Mouse (Mus musculus) c-Kit-positive CD71-positive TER-119-negative erythroid progenitor cells, embryonic 14.5 days (primary cell): ENCODE results near the gene Prkag1.

Experiments
- DNase-seq: peaks from one replicate; pipeline ENCODE4 v3.0.0-alpha.2; 2013; ENCODE audit warnings: low read depth

Gene Prkag1

DNA sequence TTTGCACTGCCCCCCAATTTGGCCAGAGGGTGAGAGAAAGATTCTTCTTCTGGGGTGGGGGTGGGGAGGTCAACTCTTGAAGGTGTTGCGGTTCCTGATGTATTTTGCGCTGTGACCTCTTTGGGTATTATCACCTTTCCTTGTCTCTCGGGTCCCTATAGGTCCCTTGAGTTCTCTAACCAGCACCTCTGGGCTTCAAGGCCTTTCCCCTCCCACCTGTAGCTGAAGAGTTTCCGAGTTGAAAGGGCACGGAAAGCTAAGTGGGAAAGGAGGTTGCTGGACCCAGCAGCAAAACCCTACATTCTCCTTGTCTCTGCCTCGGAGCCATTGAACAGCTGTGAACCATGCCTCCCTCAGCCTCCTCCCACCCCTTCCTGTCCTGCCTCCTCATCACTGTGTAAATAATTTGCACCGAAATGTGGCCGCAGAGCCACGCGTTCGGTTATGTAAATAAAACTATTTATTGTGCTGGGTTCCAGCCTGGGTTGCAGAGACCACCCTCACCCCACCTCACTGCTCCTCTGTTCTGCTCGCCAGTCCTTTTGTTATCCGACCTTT lies 38.1 kb downstream of the Prkag1 start:
- DNase-seq = no peak

DNA sequence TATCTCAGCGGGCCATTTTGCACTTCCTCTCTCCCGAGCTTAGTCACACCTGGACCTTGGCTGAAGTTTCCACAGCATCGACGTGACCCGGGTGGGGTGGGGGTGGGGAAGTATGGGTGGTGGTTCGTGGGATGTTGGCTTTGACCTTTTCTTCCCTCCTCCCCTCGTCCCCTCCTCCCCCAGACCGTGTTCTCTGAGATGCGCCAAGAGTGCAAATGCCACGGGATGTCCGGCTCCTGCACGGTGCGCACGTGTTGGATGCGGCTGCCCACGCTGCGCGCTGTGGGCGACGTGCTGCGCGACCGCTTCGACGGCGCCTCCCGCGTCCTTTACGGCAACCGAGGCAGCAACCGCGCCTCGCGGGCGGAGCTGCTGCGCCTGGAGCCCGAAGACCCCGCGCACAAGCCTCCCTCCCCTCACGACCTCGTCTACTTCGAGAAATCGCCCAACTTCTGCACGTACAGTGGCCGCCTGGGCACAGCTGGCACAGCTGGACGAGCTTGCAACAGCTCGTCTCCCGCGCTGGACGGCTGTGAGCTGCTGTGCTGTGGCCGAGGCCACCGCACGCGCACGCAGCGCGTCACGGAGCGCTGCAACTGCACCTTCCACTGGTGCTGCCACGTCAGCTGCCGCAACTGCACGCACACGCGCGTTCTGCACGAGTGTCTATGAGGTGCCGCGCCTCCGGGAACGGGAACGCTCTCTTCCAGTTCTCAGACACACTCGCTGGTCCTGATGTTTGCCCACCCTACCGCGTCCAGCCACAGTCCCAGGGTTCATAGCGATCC lies 38.9 kb downstream of the Prkag1 start:
- DNase-seq = no peak

DNA sequence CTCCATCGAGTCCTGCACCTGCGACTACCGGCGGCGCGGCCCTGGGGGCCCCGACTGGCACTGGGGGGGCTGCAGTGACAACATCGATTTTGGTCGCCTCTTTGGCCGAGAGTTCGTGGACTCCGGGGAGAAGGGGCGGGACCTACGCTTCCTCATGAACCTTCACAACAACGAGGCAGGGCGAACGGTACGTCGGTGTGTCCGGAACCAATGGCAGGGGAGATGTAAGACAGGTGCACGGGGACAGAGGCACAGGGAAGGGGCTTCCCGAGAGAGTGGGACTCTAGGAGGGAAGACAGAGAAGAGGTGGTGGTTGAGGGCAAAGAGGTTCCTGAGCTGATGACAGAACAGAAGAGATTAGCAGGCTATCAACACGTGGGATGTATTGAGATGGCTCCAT lies 39.5 kb downstream of the Prkag1 start:
- no peak for DNase-seq

DNA sequence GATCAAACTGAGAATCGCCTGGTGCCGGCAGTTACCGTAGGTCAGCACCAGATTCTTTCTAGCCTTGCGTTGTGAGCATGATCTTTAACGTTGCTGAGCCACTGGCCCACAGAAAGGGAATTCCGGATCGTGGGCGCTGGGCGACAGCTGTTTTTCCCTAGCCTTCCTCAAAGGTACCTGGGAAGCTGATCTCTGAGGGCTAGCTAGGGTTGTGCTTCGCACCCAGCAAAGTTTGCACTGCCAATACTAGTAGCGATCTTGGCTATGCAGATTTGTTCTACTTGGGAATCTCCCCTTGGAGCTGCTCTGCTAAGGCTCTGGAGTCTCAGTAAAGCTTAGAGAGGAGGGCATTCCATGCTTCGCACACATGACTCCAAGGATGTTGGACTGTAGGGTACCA lies 40.1 kb downstream of the Prkag1 start:
- DNase-seq = no peak

DNA sequence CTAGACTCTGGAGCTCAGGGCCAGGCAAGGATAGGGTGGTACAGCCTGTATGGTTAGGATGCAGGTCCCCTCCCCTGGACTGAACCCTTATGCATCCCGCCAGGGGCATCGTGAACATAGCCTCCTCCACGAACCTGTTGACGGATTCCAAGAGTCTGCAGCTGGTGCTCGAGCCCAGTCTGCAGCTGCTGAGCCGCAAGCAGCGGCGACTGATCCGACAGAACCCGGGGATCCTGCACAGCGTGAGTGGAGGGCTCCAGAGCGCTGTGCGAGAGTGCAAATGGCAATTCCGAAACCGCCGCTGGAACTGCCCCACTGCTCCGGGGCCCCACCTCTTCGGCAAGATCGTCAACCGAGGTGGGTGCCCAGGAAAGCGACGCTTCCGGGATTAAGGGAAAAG lies 40.6 kb downstream of the Prkag1 start:
- no peak for DNase-seq

DNA sequence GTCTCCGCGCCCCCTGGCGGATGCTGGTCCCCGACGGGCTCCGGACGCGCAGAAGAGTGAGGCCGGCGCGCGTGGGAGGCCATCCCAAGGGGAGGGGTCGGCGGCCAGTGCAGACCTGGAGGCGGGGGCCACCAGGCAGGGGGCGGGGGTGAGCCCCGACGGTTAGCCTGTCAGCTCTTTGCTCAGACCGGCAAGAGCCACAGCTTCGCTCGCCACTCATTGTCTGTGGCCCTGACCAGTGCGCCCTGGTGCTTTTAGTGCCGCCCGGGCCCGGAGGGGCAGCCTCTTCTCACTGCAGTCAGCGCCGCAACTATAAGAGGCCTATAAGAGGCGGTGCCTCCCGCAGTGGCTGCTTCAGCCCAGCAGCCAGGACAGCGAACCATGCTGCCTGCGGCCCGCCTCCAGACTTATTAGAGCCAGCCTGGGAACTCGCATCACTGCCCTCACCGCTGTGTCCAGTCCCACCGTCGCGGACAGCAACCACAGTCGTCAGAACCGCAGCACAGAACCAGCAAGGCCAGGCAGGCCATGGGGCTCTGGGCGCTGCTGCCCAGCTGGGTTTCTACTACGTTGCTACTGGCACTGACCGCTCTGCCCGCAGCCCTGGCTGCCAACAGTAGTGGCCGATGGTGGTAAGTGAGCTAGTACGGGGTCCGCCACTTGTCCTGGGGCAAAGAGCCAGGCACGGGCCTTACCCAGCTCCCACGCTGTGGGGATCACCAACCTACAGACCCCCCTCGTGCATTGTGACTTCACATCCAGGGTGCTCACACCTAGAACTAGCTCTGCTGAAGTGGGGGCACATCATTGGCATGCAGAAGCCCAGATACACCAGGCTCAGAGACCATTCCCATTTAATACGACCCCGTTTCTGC lies 41.4 kb downstream of the Prkag1 start, which contains the start of gene Wnt1:
Wnt1 (plus strand) TSS at position 197 of the 875 bp plus-strand sequence.
- no peak for DNase-seq

DNA sequence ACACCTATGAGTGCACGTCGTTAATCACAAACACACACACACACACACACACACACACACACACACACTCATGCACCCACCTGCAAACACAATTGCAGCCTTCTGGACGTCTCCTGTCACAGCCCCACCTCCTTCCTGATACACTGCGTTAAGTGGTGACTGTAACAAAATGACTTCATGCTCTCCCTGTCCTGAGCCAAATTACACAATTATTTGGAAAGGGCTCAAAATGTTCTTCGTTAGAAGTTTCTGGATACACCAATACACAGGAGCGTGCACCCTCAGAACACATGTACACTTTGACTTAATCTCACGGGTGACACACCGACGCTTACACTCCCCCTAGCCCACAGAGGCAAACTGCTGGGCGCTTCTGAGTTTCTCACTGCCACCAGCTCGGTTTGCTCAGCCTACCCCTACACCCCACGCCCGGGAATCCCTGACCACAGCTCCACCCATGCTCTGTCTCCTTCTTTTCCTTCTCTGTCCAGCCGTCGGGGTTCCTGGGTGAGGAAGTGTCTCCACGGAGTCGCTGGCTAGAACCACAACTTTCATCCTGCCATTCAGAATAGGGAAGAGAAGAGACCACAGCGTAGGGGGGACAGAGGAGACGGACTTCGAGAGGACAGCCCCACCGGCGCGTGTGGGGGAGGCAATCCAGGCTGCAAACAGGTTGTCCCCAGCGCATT lies 42.2 kb downstream of the Prkag1 start:
- no peak for DNase-seq

DNA sequence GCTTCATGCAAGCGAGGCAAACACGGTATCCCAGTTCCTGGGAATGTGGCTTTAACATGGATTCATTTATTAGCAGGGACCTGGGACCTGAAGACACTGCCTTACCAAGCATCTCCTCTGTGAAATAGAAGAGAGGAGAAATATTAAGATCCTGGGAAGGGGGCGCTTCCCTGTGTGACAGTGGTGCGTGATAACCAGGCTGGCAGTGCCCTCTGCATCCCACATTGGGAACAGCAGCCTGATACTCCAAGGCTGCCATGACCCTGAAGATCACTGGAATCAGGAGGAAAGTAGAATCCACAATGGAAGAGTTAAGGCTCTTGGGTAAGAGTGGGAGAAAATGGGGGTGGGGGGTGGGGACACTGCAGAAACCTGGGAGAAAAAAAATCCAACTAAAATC lies 43.4 kb downstream of the Prkag1 start:
- DNase-seq = no peak

DNA sequence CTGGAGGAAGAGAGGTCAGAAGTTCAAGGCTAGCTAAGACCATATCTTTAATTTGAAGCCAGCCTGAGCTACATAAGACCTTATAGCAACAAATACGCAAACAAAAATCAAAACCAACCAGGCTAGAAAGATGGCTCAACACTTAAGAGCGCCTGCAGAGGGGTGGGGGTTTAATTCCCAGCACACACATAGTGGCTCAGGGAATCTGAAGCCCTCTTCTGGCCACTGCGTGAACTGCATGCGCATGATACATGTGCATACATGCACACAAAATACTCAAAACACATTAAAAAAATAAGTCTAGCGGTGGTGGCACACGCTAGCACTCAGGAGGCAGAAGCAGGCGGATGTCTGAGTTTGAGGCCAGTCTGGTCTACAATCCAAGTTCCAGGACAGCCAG lies 45.6 kb downstream of the Prkag1 start:
- DNase-seq = peak; percentile 38

DNA sequence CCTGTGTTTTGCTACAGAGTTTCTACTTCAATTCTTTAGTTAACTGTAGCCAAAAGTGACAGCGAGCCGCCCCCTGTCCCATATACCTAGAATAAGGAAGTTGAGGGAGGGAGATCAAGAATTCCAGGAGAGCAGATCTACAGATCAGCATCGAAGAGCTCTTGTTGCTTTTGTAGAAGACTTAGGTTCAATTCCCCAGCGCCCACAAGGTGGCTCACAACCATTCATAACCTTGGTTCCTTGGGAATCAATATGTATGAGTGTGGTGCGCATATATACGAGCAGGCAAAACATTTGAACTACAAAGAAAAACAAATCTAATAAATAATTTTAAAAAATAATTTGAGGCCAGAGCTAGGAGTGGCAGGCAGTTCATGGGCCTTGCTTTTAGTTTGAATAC lies 50.2 kb downstream of the Prkag1 start:
- no peak for DNase-seq

DNA sequence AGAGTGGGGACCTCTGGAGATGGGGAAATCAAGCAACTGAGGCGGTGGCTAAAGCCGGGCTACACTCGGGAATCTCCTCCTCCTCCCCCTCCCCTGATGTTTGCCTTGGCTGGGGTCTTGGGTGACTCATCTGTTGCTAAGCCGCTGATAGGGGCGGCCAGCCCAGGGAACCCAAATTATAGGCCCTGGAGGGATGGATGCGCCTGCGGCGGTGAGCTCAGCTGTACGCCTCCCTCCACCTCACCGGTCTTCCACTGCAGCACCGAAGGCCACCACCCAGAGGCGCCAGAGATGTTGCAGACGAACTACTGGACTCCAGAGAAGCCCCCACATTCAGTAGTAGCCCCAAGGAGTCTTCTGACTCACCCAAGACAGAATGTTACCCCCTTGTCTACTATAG lies 50.7 kb downstream of the Prkag1 start:
- DNase-seq = no peak

DNA sequence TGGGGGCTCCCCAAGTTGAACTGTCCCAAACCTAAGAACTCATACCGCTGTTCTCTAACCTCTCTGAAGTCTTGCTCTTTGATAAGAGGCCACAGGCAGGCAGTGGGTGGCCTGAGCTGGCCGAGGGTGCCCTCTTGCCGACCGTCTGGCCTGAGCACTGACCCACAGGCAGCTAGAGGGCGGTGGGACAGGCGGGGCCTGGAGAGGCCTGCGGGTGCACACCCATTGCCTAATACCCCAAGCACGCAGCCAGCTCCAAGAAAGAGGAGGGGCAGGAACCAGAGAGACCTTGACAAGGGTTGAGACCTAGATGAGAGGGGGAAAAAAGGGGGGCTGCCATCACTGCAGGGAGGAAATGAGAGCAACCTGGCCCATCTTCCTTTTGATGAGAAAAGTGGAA lies 51.2 kb downstream of the Prkag1 start:
- no peak for DNase-seq

DNA sequence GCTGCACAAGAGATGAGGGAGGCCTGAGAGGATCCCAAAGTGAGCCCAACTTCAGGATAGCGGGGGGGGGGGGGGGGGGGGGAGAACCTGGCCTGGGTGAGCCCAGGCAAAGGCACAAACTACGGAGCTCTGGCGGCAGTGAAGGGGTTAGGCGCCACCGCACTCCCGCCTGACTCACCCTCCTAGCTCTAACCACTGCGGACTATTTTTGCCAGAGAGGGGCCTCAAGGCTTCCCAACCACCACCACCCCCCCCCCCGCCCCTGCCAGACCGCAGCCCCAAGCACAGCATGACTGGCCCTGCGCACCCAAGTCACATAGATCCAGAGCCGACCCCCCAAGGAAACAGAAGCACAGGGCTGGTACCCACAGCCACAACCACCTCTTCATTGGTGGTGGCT lies 52.5 kb downstream of the Prkag1 start:
- no peak for DNase-seq

DNA sequence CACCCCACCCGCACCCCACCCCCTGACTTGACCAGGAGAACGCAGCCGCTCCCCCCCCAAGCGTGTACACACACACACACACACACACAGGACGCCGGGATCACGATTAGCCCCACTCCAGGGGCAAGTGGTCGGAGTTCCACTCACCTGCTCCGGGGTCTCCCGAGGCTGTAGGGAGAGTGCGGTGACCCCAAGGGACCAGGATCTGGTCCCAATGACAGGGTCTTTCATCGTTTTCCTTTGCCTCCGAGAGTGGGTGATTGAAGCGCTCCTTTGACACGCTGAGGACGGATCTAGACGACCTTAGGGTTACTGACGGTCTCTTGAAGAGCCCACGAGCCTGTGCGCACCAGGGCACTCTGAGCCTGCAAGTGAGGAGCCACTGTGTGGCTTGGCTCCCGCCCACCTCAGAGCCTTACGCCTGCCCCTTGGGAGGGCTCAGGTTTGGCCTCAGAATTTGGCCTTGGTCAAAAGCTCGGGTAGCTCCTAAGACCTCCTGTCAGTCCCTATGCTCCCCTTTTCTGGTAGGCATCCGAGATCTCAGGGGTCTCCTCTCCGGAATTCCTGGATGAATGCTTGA lies 53.0 kb downstream of the Prkag1 start:
- no peak for DNase-seq

DNA sequence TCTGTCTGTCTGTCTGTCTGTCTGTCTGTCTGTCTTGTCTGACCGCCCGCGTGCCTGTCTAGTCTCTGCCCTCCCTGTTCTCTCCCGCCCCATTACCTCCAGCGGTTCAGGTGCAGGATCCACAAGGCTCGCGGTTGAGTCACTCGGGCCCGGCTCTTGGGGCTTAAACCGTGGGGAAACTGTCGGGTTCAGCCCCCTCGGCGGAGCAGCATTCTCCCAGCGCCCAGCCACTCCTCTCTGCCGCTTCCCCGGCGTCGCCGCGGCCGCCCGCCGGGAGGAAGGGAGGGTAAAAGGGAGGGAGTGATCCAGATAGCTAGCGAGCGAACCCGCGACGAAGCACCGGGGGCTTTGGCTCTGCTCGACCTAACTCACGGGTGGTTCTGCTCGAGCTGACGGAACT lies 53.6 kb downstream of the Prkag1 start, which contains the start of gene Wnt10b:
Wnt10b (minus strand) TSS at position 389 of the 400 bp plus-strand sequence.
- DNase-seq = no peak

DNA sequence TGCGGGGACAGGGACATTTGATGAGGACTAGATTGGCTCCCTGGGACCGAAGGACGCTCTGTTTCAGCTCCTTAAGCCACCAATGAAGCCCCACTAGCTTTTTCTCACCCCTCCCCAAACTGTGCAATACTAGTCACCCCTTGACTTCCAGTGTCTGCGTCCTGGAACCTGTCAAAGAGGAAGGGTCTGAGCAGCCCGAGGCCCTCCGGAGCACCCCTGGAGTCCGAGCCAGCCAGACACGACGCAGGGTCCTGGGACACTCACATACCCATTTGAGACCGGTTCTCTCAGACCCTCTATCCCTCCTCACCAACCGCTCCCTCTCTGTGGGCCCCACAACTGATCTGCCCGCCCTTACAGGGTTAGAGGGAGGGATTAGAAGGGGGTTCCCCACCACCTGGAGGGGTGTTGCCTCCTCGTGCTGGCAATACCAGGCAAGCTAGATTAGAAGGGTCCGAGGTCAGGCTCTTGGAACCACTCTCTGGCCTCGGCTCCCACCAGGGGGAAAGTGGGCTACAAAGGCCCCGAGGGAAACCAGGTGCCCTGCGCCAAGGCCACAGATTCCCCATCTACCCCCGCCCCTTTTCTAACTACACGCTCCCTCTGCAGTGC lies 54.2 kb downstream of the Prkag1 start:
- DNase-seq = no peak

DNA sequence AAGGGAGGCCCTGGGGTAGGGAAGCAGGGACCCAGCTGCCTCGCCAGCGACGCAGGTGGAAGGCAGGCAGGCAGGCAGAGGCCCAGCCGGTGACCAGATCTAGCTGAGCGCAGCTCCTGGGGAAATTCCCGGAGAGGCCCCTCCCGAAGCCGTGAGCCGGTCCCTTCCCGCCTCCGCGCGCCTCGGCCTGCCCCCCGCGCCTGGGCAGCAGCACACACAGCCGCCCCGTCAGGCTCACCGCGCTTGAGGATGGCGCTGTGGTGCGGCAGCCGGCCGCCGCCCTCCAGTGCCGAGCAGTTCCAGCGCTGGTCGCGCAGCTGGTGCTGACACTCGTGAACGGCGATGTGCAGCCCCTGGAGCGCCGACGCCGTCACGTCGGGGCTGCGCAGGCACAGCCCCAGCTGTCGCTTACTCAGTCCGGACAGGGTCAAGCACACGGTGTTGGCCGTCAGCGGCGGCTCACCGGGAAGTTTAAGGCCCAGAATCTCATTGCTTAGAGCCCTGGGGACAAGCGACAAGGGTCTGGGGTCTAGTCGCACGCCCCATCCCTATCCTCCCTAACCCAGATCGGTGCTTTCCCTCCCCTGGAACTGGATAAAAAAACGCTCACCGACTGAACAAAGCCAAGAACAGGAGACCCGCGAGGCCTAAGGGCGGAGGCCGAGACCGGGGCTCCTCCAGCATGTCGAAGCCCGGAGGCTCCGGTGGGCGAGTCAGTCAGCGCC lies 54.9 kb downstream of the Prkag1 start:
- DNase-seq = no peak

DNA sequence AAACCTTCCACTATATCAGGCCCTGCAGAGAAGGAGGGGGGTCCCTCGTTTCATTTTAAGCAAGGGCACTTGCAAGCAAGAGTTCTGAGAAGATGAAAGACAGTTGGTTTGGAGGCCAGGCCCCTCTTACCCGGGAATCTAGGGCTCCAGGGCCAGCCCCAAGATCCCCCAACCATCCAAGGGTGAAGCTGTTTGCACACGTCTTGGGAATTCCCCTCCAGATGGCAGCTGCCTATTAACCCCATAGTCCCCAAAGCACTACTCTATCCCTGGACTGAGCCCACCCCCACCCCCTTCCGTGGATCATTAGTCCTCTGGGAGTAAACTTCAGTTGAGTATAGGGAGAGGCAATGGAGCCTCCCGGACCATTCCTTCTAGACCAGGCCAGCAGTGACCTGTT lies 55.8 kb downstream of the Prkag1 start:
- DNase-seq = no peak

DNA sequence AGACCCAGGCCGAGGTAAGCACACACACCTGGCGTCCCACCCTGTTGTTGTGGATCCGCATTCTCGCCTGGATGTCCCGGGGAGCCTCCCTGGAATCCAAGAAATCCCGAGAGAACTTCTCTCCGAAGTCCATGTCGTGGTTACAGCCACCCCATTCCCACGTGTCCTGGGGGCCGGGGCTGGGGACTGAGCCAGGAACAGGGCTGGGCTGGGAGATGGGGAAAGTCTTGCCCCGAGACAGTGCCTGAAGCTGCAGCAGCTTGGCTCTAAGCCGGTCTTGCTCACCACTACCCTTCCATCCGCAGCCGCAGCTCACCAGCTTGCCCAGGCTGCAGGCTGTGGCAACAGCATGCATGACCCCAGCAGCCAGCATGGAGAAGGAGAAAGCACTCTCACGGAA lies 57.2 kb downstream of the Prkag1 start:
- DNase-seq = no peak

DNA sequence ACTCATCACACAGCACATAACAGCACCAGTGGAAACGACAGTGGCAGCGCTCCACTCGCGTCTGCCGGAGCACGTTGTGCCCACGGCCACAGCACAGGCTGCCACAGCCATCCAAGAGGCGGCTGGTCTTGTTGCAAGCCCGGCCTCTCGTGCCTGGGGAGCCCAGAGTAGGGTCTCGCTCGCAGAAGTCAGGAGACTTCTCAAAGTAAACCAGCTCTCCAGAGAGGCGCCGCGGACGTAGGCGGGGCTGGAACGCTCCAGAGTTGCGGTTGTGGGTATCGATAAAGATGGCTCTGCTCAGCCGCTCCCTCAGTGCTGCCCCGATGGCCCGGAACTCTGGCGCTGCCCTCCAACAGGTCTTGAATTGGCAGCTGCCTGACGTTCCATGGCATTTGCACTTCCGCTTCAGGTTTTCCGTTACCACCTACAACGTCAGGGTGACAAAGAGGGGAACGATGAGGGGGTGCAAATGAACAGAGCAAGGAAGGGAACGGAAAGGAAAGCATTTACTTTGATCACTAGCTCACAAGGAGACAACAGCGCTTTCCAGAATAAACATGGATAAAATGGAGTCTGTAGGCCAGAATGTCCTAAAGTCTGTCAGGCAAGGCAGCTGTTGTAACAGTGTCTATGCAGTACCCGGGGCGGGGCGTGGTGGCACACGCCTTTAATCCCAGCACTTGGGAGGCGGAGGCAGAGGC lies 58.7 kb downstream of the Prkag1 start:
- peak; percentile 37 for DNase-seq
